Mouse (Mus musculus): ENCODE results near the gene Plch2. TPM values are rescaled to one million over a fixed set of nuclear protein-coding genes. Genes with fewer than 3 reads are reported as not detected.

Gene Plch2
- polyA plus RNA-seq, 1 experiment = 0.23 TPM

DNA sequence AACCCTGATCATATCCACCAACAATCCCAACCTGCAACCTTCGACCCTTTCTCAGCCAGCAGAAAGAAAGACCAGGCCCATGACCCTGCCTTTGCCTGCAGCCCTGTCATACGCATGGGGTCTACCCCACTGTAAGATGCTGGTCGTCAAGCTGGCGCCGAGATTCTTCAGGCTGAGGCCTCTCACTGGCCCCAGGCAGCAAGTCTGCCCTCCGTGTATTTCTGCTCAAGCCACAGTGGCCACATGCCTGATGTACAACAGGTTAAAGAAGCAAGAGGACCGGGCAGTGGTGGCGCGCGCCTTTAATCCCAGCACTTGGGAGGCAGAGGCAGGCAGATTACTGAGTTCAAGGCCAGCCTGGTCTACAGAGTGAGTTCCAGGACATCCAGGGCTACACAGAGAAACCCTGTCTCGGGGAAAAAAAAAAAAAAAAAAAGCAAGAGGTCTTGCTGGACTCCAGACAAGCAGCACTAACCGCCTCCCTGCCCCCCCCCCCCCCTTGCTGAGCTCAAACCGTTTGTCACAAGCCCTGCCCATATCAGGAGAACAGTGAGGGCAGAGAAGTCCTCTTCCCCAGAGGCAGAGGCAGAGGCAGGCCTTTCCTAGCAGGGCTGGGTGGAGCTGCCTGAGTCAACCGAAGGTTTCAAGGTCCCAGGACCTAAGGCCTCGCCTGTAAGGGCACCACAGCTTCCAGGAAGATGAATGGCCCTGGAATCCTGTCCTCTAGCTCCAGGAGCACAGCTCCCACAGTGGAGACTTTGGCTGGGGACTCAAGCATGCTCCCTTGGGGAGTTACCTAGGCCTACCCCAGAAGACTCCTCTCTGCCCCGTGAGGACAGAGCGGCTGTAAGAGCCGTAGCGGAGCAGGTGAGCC is 74.1 kb downstream of the Plch2 start:
- no peak overlapping the region for H3K27ac ChIP-seq (ENCODE audit: insufficient read depth, low read length)
- TF ChIP-seq CTCF (IDR thresholded peaks at IDR 0.05; ENCODE audit: borderline replicate concordance, insufficient read depth, low read length) (no peak), POLR2A (IDR thresholded peaks at IDR 0.05; ENCODE audit: low read depth, low read length) (no peak)
- H3K4me1 ChIP-seq (ENCODE audit: control insufficient read depth, insufficient read depth, low read length) = no peaks in the 10 kb centered on the region
- H3K4me3 ChIP-seq (ENCODE audit: insufficient read depth, low read length) = no peak overlapping the region

DNA sequence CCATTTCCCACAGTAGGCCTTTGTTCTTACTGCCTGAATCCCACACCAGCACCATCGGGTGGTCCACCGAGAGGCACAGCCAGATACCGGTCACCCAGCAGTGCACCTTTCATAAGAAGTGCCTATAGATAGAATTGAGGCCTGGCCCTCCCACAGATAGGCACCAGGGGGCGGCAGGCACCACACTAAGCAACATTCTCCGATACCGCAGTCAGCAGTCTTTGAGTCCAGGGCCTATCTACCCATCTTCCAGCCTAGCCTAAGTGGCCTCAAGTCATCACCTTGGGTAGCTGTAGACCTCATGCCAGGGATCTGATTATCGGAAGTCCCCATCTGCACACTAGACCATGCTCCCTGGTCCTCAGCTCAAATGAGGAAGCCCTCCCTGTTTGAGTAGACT is 75.1 kb downstream of the Plch2 start:
- H3K4me3 ChIP-seq (ENCODE audit: insufficient read depth, low read length) = no peak overlapping the region
- TF ChIP-seq POLR2A (IDR thresholded peaks at IDR 0.05; ENCODE audit: low read depth, low read length) (no peak), CTCF (IDR thresholded peaks at IDR 0.05; ENCODE audit: borderline replicate concordance, insufficient read depth, low read length) (peak; percentile 84)
- no peak overlapping the region for H3K27ac ChIP-seq (ENCODE audit: insufficient read depth, low read length)
- H3K4me1 ChIP-seq (ENCODE audit: control insufficient read depth, insufficient read depth, low read length) = no peaks in the 10 kb centered on the region

DNA sequence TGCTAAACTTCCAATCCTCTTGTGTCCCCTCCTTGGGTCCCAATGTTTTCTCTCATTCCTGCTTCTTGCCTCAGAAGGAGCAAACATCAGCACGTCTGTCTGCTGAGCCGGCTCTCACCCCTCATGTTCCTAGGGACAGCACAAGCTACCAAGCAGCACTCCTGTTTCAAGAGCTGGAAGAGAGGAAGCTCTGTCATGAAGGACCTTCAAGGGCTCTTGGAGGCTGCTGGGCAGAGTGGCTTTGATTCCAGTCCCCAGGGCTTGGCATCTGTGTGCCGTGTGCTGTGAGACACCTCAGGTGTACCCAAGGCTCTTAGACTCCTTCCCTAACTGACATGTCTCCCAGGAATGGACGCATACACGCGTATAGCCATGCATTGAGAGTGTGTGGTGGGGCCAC is 75.5 kb downstream of the Plch2 start:
- Histone ChIP-seq H3K4me1 (ENCODE audit: control insufficient read depth, insufficient read depth, low read length) (no peaks in the 10 kb centered on the region), H3K27ac (ENCODE audit: insufficient read depth, low read length) (no peak overlapping the region), H3K4me3 (ENCODE audit: insufficient read depth, low read length) (no peak overlapping the region)
- TF ChIP-seq POLR2A (IDR thresholded peaks at IDR 0.05; ENCODE audit: low read depth, low read length) = no peak
- no peak for TF ChIP-seq CTCF (IDR thresholded peaks at IDR 0.05; ENCODE audit: borderline replicate concordance, insufficient read depth, low read length)

DNA sequence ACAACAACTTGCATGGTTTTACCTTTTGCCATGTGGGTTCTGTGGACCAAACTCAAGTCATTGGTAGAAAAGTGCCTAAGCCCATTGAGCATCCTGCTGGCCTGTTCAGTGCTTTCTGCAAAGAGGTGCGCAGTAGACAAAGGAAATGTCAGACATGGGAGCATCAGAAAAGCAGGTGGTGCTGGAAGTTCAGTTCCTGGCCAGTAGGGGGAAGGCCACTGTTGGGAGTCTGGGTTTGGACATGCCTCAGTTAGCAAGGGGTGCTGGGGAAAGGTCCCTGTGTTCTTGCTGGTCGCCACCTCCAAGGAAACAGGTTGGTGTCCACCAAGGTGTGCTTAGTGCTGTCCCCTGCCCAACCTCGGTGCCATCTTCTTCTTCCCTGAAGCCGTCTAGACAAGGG is 76.5 kb downstream of the Plch2 start:
- TF ChIP-seq POLR2A (IDR thresholded peaks at IDR 0.05; ENCODE audit: low read depth, low read length) (no peak), CTCF (IDR thresholded peaks at IDR 0.05; ENCODE audit: borderline replicate concordance, insufficient read depth, low read length) (peak; percentile 20; the same call in 1 of the 2 replicates)
- Histone ChIP-seq H3K4me1 (ENCODE audit: control insufficient read depth, insufficient read depth, low read length) (no peaks in the 10 kb centered on the region), H3K27ac (ENCODE audit: insufficient read depth, low read length) (no peak overlapping the region), H3K4me3 (ENCODE audit: insufficient read depth, low read length) (no peak overlapping the region)

DNA sequence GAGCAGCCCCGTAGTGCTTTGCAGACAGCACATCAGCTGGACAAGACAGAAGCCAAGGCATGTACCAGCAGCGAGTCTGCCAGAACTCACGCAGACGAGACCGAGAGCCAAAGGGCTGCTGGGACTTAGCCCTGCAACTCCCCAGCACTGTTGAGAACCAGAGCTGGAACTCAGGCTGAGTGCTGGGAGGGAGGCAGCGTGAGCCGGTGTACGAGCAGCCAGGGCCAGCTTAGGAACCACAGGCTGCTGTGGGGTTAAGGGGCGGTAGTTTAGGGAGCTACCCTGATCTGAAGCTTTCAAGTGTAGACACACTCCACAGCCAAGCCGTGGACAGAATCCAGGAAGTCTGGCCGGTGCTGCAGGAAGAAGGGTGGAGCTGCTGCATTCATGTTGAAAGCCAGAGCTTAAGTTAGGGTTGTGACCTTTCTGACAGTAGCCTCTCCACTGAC is 82.4 kb downstream of the Plch2 start:
- no peak overlapping the region for H3K27ac ChIP-seq (ENCODE audit: insufficient read depth, low read length)
- H3K4me1 ChIP-seq (ENCODE audit: control insufficient read depth, insufficient read depth, low read length) = no peaks in the 10 kb centered on the region
- no peak overlapping the region for H3K4me3 ChIP-seq (ENCODE audit: insufficient read depth, low read length)
- TF ChIP-seq POLR2A (IDR thresholded peaks at IDR 0.05; ENCODE audit: low read depth, low read length) (no peak), CTCF (IDR thresholded peaks at IDR 0.05; ENCODE audit: borderline replicate concordance, insufficient read depth, low read length) (no peak)

DNA sequence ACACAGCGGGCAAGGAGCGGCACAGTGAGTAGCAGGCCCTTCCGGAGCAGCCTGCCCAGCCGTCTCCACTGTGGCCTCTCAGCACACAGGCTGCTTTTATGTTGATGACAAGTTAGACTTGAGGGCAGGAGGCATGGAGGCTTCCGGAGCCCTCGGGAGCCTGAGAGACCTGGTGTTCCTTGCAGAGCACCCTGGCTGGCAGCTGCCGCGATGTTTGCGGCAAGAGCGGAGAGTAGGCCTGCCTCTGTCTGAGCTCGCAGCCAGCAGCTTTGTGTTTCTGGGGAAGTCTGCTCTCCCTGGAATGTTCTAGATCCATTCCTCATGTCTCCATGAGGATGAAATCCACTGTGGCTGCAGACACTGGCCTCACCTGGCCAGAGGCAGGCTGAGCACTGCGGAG is 84.0 kb downstream of the Plch2 start:
- no peak for TF ChIP-seq POLR2A (IDR thresholded peaks at IDR 0.05; ENCODE audit: low read depth, low read length)
- no peak for TF ChIP-seq CTCF (IDR thresholded peaks at IDR 0.05; ENCODE audit: borderline replicate concordance, insufficient read depth, low read length)
- Histone ChIP-seq H3K27ac (ENCODE audit: insufficient read depth, low read length) (no peak overlapping the region), H3K4me1 (ENCODE audit: control insufficient read depth, insufficient read depth, low read length) (no peaks in the 10 kb centered on the region), H3K4me3 (ENCODE audit: insufficient read depth, low read length) (no peak overlapping the region)

DNA sequence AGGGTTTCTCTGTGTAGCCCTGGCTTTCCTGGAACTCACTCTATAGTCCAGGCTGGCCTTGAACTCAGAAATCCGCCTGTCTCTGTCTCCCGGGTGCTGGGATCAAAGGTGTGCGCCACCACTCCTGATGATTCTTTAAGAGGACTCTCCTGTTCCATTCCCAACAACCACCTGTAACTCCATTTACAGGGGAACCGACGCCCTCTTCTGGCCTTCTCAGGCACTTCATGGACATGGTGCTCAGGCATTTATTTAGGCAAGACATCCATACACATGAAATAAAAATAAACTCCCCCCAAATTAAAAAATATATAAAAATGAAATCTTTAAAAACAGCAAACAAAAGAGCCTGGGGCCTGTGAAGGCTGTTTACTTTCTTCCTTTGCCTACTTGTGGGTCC is 89.4 kb downstream of the Plch2 start:
- Histone ChIP-seq H3K4me3 (ENCODE audit: insufficient read depth, low read length) (no peak overlapping the region), H3K4me1 (ENCODE audit: control insufficient read depth, insufficient read depth, low read length) (no peaks in the 10 kb centered on the region), H3K27ac (ENCODE audit: insufficient read depth, low read length) (no peak overlapping the region)
- no peak for TF ChIP-seq POLR2A (IDR thresholded peaks at IDR 0.05; ENCODE audit: low read depth, low read length)
- no peak for TF ChIP-seq CTCF (IDR thresholded peaks at IDR 0.05; ENCODE audit: borderline replicate concordance, insufficient read depth, low read length)

DNA sequence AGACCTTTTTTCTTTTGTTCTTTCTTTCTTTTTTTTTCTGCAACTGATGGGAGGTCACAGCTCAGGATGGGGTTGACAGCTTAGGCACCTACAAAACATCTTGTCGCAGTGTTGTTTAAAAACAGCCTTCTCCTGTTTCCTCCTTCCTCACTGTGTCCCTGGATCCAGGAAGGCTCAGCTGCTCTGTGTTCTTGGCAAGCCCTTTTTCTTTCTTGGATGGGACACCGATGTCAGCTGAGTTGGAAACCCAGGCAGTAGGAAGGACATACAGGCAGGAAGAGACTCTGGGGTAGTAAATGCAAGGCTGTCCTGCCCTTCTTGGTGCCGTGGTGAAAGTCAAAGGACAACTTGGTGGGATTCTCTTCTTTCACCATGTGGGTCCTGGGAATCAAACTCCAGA is 90.7 kb downstream of the Plch2 start:
- H3K4me1 ChIP-seq (ENCODE audit: control insufficient read depth, insufficient read depth, low read length) = no peaks in the 10 kb centered on the region
- H3K27ac ChIP-seq (ENCODE audit: insufficient read depth, low read length) = no peak overlapping the region
- no peak overlapping the region for H3K4me3 ChIP-seq (ENCODE audit: insufficient read depth, low read length)
- no peak for TF ChIP-seq CTCF (IDR thresholded peaks at IDR 0.05; ENCODE audit: borderline replicate concordance, insufficient read depth, low read length)
- no peak for TF ChIP-seq POLR2A (IDR thresholded peaks at IDR 0.05; ENCODE audit: low read depth, low read length)

DNA sequence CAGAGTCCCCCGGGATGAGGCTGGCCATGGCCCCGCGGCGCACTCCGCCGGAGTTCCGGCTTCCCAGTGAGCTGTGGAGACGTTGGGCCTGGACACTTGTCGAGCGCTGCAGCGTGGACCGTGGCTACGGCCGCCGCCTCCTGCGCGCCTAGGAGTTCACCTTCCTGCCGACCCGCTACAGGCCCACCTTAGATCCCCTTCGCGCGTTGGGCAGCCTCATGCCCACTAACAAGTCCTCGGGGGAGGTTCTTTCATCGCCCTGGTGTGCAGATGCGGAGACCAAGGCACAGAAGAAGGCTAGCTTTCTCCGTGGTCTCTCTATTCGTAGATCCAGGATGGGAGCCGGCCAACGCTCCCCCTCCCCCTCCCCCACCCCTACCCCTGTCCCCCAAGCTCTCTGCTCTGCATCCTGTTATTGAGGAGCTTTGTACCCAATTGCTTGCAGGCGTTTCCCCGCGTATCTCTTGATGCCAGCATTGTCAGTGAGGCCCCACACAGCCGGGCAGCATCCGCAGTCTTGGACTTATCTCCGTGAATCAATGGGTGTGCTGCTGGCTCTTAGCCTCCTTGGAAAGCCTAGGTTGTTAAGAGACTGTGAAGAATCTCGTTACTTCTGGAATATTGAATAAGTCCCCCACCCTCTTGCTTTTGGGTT is 91.9 kb downstream of the Plch2 start:
- Histone ChIP-seq H3K4me1 (ENCODE audit: control insufficient read depth, insufficient read depth, low read length) (no peaks in the 10 kb centered on the region), H3K4me3 (ENCODE audit: insufficient read depth, low read length) (peak overlapping the region; percentile 98), H3K27ac (ENCODE audit: insufficient read depth, low read length) (peak overlapping the region; percentile 8; the same call in 1 of the 2 replicates)
- 0 out of 2 replicates have a peak, but pooled peaks have one; percentile 5 for TF ChIP-seq POLR2A (IDR thresholded peaks at IDR 0.05; ENCODE audit: low read depth, low read length)
- TF ChIP-seq CTCF (IDR thresholded peaks at IDR 0.05; ENCODE audit: borderline replicate concordance, insufficient read depth, low read length) = no peak

Data from embryonic fibroblast, embryonic 13.5 days (primary cell).